Mouse (Mus musculus): Measurements from ENCODE around the gene Atl3. TPM values are rescaled to one million over a fixed set of nuclear protein-coding genes. Genes with fewer than 3 reads are reported as not detected.

Atl3 gene
- total RNA-seq, 2 experiments from 2014 or later, result 24.7 to 28.4 TPM

Other genes with a start within 250 kb of the Atl3 start
- gene Rcor2, start 226.7 kb upstream of the Atl3 start, total RNA-seq (2021), result 10 to 100 TPM; 10.7 to 12.7 TPM
- 10 to 100 TPM; 51.9 to 55.4 TPM for gene Mark2, start 152.2 kb upstream of the Atl3 start, total RNA-seq (2021)
- gene Spindoc, start 111.0 kb upstream of the Atl3 start, total RNA-seq (2021), result 10 to 100 TPM; 21.8 to 23.2 TPM
- 10 to 100 TPM; 23.7 to 23.8 TPM for gene 2700081O15Rik, start 76.4 kb upstream of the Atl3 start, total RNA-seq (2021)
- gene Rtn3, start 10.8 kb upstream of the Atl3 start, total RNA-seq (2021), result 10 to 100 TPM; 79.2 to 87.9 TPM
- gene Pla2g16, start 63.4 kb downstream of the Atl3 start, total RNA-seq (2021), result 10 to 100 TPM; 77.3 to 83.3 TPM
- gene Lgals12, start 113.2 kb downstream of the Atl3 start, total RNA-seq (2021), result 1 to 10 TPM in 1 of 2 experiments, under 1 TPM in 1; 0.44 to 1.6 TPM
- not detected for gene Hrasls5, start 118.5 kb downstream of the Atl3 start, total RNA-seq (2021)
- gene Slc22a19, start 217.3 kb downstream of the Atl3 start, total RNA-seq (2021), result not detected